Mouse (Mus musculus) left cerebral cortex, postnatal 14 days (tissue): ENCODE measurements at regions not wholly inside any gene's neighbourhood (a gene's known extent, or its start where the extent isn't known, plus 50 kb on each side); places are given as distances from the start of the nearest gene placed in this dataset.

ENCODE experiments used
- DNase-seq, 2 experiments: peaks; one replicate each; pipeline ENCODE4 v3.0.0; 2021 to 2022; ENCODE audit warnings: low spot score in 2 of 2, mixed read lengths in 1 of 2
- intact Hi-C: fragments of 180-260 bp; cut with DNase I; formaldehyde crosslinking; loops from one replicate; pipeline ENCODE4 v1.15.1; 2025

- intact Hi-C loops: no loop called here
- DNase-seq: peak; percentile 18 to 31
Observed at GRCm38 (mm10) chr6:52428489-52429203, 115.3 kb downstream of the Evx1 start.

DNA sequence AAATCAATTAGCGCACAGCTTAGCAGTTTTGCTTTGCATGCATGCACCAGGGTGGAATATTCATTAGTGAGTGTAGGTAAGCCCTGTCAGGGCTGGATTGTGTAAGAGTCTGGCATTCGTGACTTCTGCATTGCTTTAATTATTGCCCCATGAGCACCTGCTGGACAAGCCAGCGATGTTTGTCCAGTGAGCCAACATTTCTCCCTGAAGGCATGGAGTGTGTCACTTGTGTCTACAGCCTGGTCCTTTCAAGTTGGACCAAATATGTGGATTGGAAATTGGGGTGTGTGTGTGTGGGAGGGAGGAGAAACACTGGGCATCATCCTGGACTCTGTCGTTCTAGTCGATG is 115.9 kb downstream of the Evx1 start:
- no peak for DNase-seq
- intact Hi-C loops: no loop called here

GRCm38 (mm10) chr6:52433234-52433633 is 119.9 kb downstream of the Evx1 start:
- intact Hi-C loops: no loop called here
- DNase-seq: no peak

DNA sequence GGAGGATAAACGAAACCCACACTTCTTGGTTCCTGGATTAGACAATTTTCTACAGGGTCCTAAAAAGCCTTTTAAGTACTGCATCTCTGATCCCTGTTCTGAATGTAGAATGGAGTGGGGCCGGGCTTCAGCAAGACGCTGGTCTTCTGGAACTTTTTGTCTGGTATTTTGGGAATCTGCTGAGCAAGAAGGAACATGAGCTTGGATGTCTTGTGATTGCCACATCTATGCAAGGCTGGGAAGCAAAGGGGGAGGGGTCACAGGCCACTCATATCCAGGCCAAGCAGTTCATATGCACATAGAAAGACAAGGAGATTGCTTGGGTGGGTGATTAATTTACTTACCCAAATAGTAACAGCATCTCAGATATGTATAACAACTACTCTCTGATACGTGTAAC is 121.5 kb downstream of the Evx1 start:
- DNase-seq: no peak
- intact Hi-C loops: no loop called here

DNA sequence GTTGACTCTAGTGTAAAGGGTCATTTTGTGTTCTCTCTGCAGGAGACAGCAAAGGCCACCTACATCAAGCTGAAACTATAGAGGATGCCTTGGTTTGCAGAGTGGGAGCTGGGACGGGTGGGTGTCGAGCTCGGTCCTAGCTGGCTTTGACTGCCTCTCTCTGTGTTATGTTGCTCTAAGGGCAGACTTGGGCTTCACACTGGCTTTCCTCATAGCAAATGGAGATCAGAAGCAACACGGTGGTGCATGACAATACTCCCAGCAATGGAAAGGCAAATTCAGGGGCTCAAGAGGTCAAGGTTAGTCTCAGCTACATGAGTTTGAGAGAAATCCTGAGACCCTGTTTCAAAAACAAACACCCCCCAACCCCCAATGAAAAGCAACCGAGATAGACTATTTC is 122.1 kb downstream of the Evx1 start:
- intact Hi-C loops: no loop called here
- DNase-seq: no peak

DNA sequence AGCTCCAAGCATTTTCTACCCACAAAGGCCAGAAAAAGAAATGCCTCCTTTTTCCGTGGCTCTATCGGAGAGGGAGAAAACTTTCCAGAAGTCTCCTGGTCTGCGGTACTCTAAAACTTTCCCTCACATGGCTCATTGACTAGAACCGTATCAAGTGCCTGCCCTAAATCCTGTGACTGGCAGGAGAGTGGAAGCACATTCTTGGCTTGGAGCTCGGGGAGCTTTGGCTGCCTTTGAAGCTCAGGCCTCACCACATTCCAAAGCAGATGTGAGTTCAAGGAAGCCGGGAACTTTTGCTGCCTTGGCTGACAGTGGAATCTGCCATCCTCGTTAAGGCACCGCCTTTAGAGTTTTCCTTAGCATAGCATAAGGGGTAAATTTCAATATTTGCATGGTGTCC is 125.1 kb downstream of the Evx1 start:
- no peak for DNase-seq
- intact Hi-C loops: no loop called here

DNA sequence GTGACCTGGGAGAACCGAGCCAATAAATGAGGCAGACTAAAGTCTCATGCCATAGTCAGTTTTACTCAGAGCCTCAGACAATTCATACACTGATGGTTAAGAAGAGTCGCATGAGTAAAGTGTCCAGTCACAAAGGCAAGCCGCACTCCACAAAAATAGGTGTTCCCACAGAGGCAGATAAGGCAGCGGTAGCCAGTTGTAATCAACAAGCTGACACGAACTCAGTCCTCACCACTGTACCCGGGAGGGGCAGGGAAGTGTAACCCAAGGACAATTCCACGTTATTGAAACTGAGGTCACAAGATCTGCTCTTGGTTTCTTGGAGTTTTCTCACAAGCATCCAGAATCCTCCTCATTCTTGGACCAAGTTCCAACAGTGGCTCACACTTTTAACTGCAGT is 125.9 kb downstream of the Evx1 start:
- DNase-seq: no peak
- intact Hi-C loops: no loop called here

GRCm38 (mm10) chr6:52440160-52440559 is 126.9 kb downstream of the Evx1 start:
- no peak for DNase-seq
- intact Hi-C loops: no loop called here

DNA sequence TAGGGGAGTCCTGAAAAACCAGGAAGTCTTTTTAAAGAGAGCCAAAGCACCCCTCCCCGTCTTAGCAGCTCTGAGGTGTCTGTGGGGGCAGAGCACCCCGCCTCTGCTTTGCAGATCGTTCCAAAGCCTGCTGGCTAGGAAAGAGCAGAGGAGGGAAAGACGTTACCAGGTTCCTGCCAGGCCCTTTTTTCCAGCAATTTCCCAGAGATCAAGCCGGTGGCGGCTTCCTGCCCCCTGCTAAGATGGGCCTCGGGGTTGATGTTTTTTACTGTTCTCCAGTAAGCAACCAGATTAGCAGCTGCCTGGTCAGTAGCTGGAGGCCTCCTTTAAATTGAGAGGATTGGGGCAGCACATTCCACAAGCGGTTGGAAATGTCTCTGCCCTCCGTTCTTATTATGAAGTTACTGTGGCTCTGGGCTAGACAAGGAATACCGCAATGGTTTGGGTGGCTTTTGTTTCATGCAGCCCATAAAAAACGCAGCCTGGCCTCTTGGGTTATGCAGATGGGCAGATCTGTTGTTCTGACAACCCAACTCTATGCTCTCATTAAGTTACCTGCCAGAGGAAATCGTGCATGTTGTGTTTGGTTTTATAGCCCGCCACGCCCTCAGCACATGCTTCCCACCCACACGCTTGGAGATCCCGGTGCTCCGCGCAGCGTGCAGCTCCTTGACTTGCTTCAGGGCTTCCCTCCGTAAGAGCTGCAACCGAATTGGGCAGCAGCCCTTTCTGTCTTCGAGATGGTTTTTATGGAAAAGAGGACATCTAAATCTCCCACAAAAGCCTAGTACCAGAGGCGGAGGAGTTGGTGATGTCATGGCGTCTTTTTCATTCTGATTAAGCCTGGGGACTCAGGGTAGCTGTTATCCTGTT is 130.1 kb downstream of the Evx1 start:
- peak; percentile 22 to 32 for DNase-seq
- intact Hi-C loops: no loop called here

GRCm38 (mm10) chr6:52458828-52459227 is 145.5 kb downstream of the Evx1 start:
- no peak for DNase-seq
- intact Hi-C loops: no loop called here

- intact Hi-C loops: no loop called here
- no peak for DNase-seq
Observed at GRCm38 (mm10) chr6:52461186-52461585, 147.9 kb downstream of the Evx1 start.

GRCm38 (mm10) chr6:52463369-52463768 is 150.1 kb downstream of the Evx1 start:
- intact Hi-C loops: no loop called here
- DNase-seq: peak; percentile 69 to 87

- no peak for DNase-seq
- intact Hi-C loops: no loop called here
Observed at GRCm38 (mm10) chr6:52464571-52464970, 151.3 kb downstream of the Evx1 start.

DNA sequence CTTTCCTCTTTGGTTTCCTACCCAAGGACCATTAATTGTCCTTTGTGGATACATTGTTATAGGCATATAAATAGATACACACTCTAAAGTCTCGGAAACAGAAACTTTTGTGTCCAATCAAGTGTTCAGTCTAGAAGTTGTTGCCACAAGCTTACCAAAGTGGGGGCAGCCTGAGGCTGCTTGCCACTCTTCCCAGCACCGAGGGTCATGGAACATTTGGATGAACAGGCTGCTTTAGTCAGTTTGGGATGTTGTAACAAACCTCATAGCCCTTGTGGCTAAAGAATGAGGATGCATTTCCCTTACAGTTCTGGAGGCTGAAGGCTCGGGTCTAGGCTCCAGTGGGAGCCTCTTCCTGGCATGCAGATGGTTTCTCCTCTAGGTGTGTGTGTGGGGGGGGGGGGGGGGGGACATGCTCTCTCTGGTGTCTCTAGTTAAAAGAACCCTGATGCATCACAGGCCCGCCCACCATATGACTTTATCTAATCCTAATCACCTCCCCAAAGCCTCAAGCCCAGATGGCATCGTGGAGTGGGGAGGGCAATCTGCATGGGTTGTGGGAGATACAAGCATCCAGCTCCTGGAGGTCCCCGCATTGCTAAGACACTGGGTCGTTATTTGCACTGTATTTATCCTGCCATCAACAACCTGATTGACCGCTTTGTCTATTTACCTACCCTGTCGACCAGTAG is 152.7 kb downstream of the Evx1 start:
- no peak for DNase-seq
- intact Hi-C loops: no loop called here

DNA sequence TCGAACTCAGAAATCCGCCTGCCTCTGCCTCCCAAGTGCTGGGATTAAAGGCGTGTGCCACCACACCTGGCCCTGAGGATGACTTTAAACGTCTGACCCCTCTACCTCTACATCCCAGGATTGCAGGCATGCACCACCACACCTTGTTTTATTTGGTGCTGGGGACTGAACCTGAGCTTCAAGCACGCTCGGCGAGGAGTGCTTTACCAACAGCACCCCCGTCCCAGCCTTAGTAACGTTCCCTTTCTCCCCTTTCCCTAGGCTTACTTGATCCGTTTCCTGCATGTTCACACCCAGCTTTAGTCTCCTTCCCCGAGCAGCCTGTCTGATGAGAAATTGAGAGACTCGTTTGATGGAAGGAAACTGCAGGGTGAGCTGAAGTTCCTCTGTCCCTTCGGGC is 157.5 kb downstream of the Evx1 start:
- DNase-seq: no peak
- intact Hi-C loops: no loop called here

DNA sequence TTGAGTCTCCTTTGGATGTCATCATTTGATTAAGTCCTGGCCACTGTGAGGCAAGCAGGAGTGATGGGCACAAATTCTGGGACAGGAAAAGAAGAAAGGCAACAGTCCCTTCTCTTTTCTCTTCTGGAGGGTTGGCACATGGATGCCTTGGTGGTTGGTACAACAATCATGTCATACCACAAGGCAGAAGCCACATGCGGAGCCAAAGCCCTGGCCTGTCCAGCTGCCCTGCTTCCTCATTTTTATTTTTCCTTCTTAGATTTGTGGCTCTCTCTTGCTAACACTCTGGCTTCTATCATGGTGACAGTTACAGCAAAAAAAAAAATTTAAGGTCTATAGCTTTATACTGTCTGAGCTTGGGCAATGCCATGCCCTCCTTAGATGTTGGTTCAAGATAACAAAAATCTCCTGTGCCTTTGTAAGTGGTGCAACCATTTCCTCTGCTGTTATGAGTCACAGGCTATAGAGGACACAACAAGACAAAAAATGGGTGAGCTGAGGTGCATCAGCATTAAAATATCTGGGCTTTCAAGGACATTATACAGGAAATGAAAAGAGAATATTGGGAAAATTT is 158.2 kb downstream of the Evx1 start:
- intact Hi-C loops: no loop called here
- no peak for DNase-seq

GRCm38 (mm10) chr6:52472008-52472407 is 158.7 kb downstream of the Evx1 start:
- intact Hi-C loops: no loop called here
- DNase-seq: no peak

- intact Hi-C loops: no loop called here
- DNase-seq: no peak
Observed at GRCm38 (mm10) chr6:52473042-52473589, 159.8 kb downstream of the Evx1 start.

GRCm38 (mm10) chr6:52473924-52474323 is 160.6 kb downstream of the Evx1 start:
- intact Hi-C loops: no loop called here
- no peak for DNase-seq

DNA sequence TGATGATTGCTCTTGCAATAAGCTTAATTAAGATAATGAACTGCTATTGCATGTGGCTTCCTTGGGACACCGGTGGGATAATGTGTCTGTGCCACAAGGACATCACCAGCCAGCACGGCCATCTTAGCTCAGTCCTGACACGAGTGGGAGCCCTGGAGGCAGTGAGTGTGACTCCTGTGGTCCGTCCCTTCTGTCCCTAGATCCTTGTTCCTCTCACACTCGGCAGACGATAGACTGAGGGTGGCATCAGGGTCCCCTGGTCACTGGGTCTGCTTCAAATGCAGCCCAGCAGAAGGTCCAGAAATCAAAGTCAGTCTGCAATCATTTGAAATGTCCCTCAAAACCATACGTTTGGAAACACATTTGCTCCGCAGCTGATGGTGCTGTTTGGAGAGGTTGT is 162.4 kb downstream of the Evx1 start:
- intact Hi-C loops: no loop called here
- DNase-seq: no peak
